Mouse (Mus musculus) neural tube, embryonic 15.5 days (tissue): ENCODE data around the gene Wdr77. TPM values are rescaled to one million over a fixed set of nuclear protein-coding genes. Genes with fewer than 3 reads are reported as not detected.
"Not testable (repeated sequence)": the region's sequence is repeated elsewhere in the genome, so short reads cannot be mapped to it uniquely, and the experiment has no call there.

Experiments used
- ATAC-seq: fragments of 200-750 bp; cut with Nextera tagmentation; 2 replicates; pipeline ENCODE4 v1.8.0; 2017; ENCODE audit warnings: mild to moderate bottlenecking, moderate TSS enrichment, moderate library complexity; ENCODE audit not compliant: low FRiP score
- H3K27ac ChIP-seq: fragments of 300-500 bp; sonication (generic); replicated peaks from 2 replicates; pipeline ENCODE4 v1.5.1; 2015; ENCODE audit warnings: mild to moderate bottlenecking, inconsistent platforms
- H3K27me3 ChIP-seq: fragments of 300-500 bp; sonication (generic); replicated peaks from 2 replicates; pipeline ENCODE4 v1.6.1; 2015; ENCODE audit warnings: inconsistent platforms
- H3K36me3 ChIP-seq: fragments of 300-500 bp; sonication (generic); 2 replicates; pipeline ENCODE4 v1.6.1; 2015; ENCODE audit warnings: inconsistent platforms
- H3K4me1 ChIP-seq: fragments of 300-500 bp; sonication (generic); 2 replicates; pipeline ENCODE4 v1.6.1; 2015; ENCODE audit warnings: inconsistent platforms
- H3K4me2 ChIP-seq: fragments of 300-500 bp; sonication (generic); 2 replicates; pipeline ENCODE4 v1.6.1; 2015; ENCODE audit warnings: inconsistent platforms, mild to moderate bottlenecking, moderate library complexity
- H3K4me3 ChIP-seq: fragments of 300-500 bp; sonication (generic); replicated peaks from 2 replicates; pipeline ENCODE4 v1.5.1; 2015; ENCODE audit warnings: mild to moderate bottlenecking, inconsistent platforms
- H3K9ac ChIP-seq: fragments of 300-500 bp; sonication (generic); replicated peaks from 2 replicates; pipeline ENCODE4 v1.6.1; 2015; ENCODE audit warnings: mild to moderate bottlenecking, inconsistent platforms
- H3K9me3 ChIP-seq: fragments of 300-500 bp; sonication (generic); replicated peaks from 2 replicates; pipeline ENCODE4 v1.6.1; 2016; ENCODE audit warnings: inconsistent platforms
- WGBS: fragments of 180-500 bp; shearing (Covaris S2); methylation state at CpG from one replicate; pipeline ENCODE4 v1.1.7; 2015; ENCODE audit warnings: mixed read lengths; 5-methylcytosine and 5-hydroxymethylcytosine counted together
- polyA plus RNA-seq: library from polyadenylated mRNA; unstranded; fragments of >200 nt; fragmentation: Nextera tagmentation; extraction: Ambion mirVana; gene quantifications from 2 replicates; pipeline ENCODE4 v1.2.1, GENCODE M21; 2015

Gene Wdr77
- polyA plus RNA-seq, 1 experiment from 2014 or later, result 86.7 TPM

DNA sequence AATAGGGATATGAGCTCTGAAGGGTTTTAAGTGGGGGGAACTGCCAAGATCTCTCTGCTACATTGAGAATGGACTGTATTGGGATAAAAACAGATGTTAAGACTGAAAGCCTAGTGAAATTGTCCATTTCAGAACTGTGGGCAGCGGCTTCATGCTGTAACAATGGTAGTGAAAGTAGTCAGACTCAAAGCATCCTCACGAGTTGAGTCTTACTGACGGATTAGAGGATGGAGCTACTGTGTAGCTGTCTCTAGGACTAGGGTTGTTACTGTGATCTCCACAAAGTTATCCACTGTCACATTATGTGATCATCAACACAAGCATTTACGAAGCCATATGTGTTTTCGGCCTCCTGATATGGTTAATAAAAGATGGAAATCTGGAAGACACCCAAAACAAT lies 965 bp upstream of the Wdr77 start:
- peak overlapping the region; percentile 88; the same call in 1 of the 2 replicates for H3K27ac ChIP-seq
- peak overlapping the region; percentile 83 for H3K4me3 ChIP-seq
- peaks cover 33% of the 10 kb centered on the region for H3K36me3 ChIP-seq
- no peak for ATAC-seq
- H3K4me1 ChIP-seq, result peaks cover 41% of the 10 kb centered on the region
- peak overlapping the region; percentile 81 for H3K9ac ChIP-seq
- no peaks in the 10 kb centered on the region for H3K27me3 ChIP-seq
- H3K4me2 ChIP-seq, result peak overlapping the region; percentile 68
- 46% methylated on average over 5 of the region's 5 CpGs for WGBS
- H3K9me3 ChIP-seq, result no peaks in the 10 kb centered on the region

DNA sequence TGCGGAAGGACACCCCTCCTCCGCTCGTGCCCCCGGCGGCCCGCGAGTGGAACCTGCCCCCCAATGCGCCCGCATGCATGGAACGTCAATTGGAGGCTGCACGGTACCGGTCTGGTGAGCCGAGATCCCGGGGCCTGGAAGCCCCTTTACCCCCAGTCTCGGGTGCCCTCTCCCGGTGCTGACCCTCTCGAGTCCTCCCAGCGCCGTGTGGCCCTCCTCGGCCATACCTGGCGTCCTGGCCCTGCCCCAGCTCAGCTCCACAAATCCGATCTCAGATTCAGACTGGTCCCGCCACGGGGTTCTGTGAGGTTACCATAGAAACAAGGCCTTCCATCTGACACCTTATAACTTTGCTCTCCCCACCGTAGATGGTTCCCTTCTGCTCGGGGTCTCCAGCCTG lies 416 bp downstream of the Wdr77 start:
- peak; percentile 80 for ATAC-seq
- peak overlapping the region; percentile 81 for H3K9ac ChIP-seq
- no peaks in the 10 kb centered on the region for H3K27me3 ChIP-seq

DNA sequence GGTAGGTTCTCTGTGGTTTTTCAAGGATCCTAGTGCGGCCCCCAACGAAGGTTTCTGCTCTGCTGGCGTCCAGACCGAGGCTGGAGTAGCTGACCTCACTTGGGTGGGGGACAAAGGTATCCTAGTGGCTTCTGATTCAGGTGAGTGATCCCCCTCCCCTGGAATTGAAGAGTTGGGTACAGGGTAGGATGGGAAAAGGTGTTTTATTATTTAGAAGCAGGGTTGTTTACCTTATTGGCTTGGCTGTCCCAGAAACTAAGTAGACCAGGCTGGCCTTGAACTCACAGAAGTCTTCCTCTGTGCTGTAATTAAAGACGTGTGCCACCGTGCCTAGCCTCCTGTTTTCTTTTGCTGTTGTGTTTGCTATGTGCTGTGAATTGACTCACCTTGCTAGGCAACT lies 830 bp downstream of the Wdr77 start, which contains the start of gene Atp5f1:
TSS of gene Atp5f1 (minus strand) at position 101 of the 400 bp plus-strand sequence.
- Histone ChIP-seq H3K9ac (peak within 1 kb of the TSS; percentile 81), H3K4me3 (peak within 1 kb of the TSS; percentile 83), H3K4me1 (peaks cover 41% of the 10 kb centered on the region), H3K9me3 (no peaks in the 10 kb centered on the region), H3K36me3 (peaks cover 39% of the 10 kb centered on the region), H3K4me2 (peak within 1 kb of the TSS; percentile 89), H3K27me3 (no peaks in the 10 kb centered on the region), H3K27ac (peak within 1 kb of the TSS; percentile 88)
- WGBS, result 8% methylated on average over 6 of the region's 6 CpGs
- no peak for ATAC-seq

More for the DNA sequence above, 416 bp downstream of the Wdr77 start:
- under 1% methylated on average over 26 of the region's 26 CpGs for WGBS
- H3K4me2 ChIP-seq, result peak overlapping the region; percentile 89
- no peaks in the 10 kb centered on the region for H3K9me3 ChIP-seq
- peak overlapping the region; percentile 79 for H3K27ac ChIP-seq
- peak overlapping the region; percentile 83 for H3K4me3 ChIP-seq
- H3K36me3 ChIP-seq, result peaks cover 39% of the 10 kb centered on the region
- H3K4me1 ChIP-seq, result peaks cover 41% of the 10 kb centered on the region

DNA sequence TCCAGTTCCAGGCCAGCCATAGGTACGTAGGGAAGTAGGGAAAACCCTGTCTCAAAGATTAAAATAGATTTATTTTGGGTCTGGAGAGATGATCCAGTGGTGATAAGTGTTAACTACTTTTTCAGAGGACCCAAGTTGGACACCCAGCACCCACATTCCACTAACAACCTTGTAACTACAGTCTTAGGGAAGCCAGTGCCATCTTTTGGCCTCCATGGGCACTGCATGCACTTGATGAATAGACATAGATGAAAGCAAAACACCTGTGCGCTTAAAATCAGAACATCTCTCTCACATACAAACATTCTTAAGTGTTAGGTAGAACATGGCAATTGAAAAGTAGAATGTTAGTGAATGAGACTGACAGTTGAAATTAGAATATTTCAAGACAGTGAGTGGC lies 1.5 kb downstream of the Wdr77 start:
- H3K36me3 ChIP-seq, result peaks cover 44% of the 10 kb centered on the region
- no peak overlapping the region for H3K27ac ChIP-seq
- ATAC-seq, result no peak
- peaks cover 41% of the 10 kb centered on the region for H3K4me1 ChIP-seq
- H3K9me3 ChIP-seq, result no peaks in the 10 kb centered on the region
- no peaks in the 10 kb centered on the region for H3K27me3 ChIP-seq
- H3K4me2 ChIP-seq, result peak overlapping the region; percentile 89
- H3K4me3 ChIP-seq, result peak overlapping the region; percentile 83
- 97% methylated on average over 2 of the region's 2 CpGs for WGBS
- no peak overlapping the region for H3K9ac ChIP-seq

DNA sequence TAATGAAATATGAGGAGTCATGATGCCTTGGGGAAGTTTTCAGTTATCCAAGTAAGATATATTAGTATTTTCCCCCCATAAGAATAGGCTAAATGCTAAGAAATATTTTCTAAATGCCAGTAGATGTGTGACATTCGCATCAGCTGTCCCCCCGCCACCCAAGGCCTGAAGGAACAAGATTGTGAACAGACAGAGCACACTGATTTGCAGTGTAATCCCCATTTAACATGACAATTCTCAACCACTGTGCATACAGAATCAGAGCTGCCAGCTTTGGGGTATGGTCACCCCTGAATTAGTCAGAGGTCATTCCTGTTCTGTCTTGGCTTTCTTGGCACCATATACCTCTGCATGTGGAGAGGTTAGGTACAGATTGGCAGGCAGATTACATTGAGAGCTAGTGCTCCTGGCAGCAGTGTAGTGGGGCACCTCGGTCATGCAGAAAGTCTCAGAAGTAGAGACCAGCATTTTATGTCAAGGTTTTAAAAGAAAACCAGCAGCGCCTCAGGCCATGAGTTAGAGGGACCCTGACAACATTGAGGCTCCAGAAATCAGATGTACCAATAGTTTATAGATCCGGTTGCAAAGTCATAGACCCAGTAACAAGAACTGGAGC lies 12.8 kb downstream of the Wdr77 start:
- Histone ChIP-seq H3K27me3 (no peaks in the 10 kb centered on the region), H3K9me3 (no peaks in the 10 kb centered on the region), H3K27ac (no peak overlapping the region), H3K36me3 (peaks cover 37% of the 10 kb centered on the region), H3K9ac (no peak overlapping the region), H3K4me1 (no peaks in the 10 kb centered on the region), H3K4me2 (no peak overlapping the region), H3K4me3 (no peak overlapping the region)
- ATAC-seq, result no peak
- WGBS, result 88% methylated on average over 5 of the region's 5 CpGs

DNA sequence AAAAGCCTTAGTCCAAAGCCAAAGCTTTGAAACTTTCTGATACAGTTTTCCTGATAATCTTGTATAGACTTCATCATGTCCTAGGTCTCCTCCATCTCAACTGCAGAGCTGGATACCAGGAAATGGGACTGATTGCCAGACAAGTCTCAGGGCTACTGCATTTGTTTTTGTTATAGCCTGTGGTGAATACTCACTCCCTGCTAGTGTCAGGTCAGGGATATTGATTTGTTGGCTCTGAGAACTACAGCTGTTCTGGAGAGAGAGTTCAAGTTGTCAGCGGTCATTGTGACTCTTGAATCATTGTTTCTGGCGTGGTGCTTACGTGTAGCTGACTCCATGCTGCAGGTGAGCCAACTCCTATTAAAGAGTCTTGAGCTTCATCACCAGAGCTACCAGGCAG lies 14.2 kb downstream of the Wdr77 start, which contains the start of gene Ovgp1:
TSS of gene Ovgp1 (plus strand) at position 301 of the 400 bp plus-strand sequence.
- H3K4me1 ChIP-seq, result no peaks in the 10 kb centered on the region
- peaks cover 23% of the 10 kb centered on the region for H3K36me3 ChIP-seq
- WGBS, result 80% methylated on average over 3 of the region's 3 CpGs
- no peak within 1 kb of the TSS for H3K27ac ChIP-seq
- no peak for ATAC-seq
- no peaks in the 10 kb centered on the region for H3K27me3 ChIP-seq
- no peaks in the 10 kb centered on the region for H3K9me3 ChIP-seq
- no peak within 1 kb of the TSS for H3K4me3 ChIP-seq
- H3K4me2 ChIP-seq, result no peak within 1 kb of the TSS
- H3K9ac ChIP-seq, result no peak within 1 kb of the TSS

DNA sequence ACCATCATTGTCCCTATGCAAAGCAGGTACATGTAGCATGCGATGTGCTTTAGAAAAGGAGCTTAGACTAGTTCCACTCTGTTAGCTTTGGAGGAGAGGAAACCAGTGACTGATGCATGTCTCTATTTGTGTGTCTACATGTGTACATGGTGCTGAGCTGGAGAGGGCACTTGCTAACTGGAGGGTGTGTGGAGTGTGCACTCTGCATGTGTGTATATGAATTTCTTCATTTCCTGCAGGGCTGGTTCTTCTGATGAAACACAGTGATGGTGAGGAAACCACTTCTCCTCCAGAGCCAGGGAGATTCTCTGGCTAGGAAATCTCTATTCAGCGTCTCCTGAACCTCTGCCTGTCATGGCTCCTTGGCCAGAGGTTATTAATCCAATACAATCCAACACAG lies 15.0 kb downstream of the Wdr77 start:
- H3K4me3 ChIP-seq, result no peak overlapping the region
- no peaks in the 10 kb centered on the region for H3K9me3 ChIP-seq
- no peak for ATAC-seq
- no peak overlapping the region for H3K9ac ChIP-seq
- H3K27ac ChIP-seq, result no peak overlapping the region
- no peak overlapping the region for H3K4me2 ChIP-seq
- 93% methylated on average over 2 of the region's 2 CpGs for WGBS
- H3K36me3 ChIP-seq, result peaks cover 15% of the 10 kb centered on the region
- H3K27me3 ChIP-seq, result no peaks in the 10 kb centered on the region
- H3K4me1 ChIP-seq, result no peaks in the 10 kb centered on the region

DNA sequence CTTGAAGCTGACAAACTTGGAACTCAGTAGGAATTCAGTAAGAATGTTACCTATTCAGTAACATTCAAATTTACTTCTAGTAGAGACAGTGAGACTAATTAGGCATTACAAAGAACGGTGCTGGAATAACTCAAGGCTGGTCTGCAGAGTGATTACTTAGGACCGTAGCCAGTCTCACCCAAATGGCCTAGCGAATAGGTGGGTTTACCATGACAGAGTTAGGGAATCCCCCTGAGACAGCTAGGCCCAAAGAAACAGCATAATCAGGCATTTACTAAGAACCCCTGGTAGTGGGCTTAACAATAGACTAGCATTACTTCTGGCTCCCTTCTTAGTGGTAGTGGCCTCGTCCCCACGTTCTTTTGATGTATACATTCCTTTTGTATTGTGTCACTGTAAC lies 30.4 kb downstream of the Wdr77 start:
- H3K4me3 ChIP-seq, H3K9me3 ChIP-seq, H3K27me3 ChIP-seq, H3K4me2 ChIP-seq, H3K27ac ChIP-seq, H3K4me1 ChIP-seq, H3K36me3 ChIP-seq, H3K9ac ChIP-seq, ATAC-seq: not testable (repeated sequence)
- 45% methylated on average over 5 of the region's 5 CpGs for WGBS

DNA sequence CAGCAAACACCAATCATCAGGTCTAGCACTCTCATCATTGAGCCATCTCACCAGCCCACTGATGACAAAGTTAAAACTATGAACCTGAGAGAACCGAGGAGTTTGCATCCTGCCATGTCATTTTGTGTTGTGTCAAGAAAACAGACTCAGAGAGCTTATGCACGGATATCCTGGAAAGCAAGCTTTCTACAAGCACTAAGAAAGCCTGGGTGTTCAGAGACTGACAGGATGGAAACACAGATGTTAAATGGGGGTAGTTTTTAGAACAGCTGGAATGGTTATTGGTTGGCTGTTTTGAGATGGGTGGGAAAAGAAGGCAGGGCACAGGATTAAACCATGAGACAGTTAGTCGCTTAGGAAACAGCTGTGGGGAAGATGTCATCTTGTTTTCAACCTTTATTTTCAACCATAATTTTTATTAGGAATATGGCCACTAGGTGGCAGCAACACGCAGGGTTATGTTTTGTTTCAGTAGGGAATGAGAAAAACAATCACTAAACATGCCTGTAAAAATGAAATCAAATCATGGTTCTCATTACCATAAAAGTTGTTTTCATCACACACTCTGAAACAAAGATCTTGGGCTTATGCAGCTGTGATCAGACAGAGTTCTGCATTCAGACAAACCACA lies 32.6 kb downstream of the Wdr77 start:
- Histone ChIP-seq H3K4me1 (0 out of 2 replicates have a peak, but pooled peaks cover 2% of the 10 kb centered on the region), H3K9ac (no peak overlapping the region), H3K4me2 (no peak overlapping the region), H3K4me3 (no peak overlapping the region), H3K27ac (no peak overlapping the region), H3K9me3 (no peaks in the 10 kb centered on the region), H3K36me3 (no peaks in the 10 kb centered on the region), H3K27me3 (no peaks in the 10 kb centered on the region)
- ATAC-seq, result no peak
- 34% methylated on average over 4 of the region's 4 CpGs for WGBS

DNA sequence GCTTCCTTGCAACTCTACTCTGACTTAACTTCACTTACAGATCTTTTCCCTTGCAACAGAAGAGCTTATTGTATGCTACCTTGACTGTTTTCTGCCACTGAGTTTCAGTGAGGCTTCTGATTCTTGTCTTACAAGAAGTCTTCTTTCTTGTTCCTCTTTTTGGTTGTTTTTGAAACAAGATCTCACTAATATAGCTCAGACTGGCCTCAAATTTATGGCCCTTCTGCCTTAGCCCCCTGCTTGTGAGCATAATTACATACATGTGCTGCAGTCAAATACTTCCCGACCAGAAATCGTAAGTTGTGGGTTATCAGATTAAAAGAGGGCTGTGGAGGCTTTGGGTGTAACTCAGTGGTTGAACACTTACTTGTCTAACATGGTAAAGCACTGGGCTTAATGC lies 35.6 kb downstream of the Wdr77 start:
- Histone ChIP-seq H3K27ac (no peak overlapping the region), H3K36me3 (no peaks in the 10 kb centered on the region), H3K9ac (no peak overlapping the region), H3K9me3 (no peaks in the 10 kb centered on the region), H3K4me1 (0 out of 2 replicates have a peak, but pooled peaks cover 2% of the 10 kb centered on the region), H3K4me2 (no peak overlapping the region), H3K27me3 (no peaks in the 10 kb centered on the region), H3K4me3 (no peak overlapping the region)
- no peak for ATAC-seq
- WGBS, result 70% methylated on average over 2 of the region's 2 CpGs

DNA sequence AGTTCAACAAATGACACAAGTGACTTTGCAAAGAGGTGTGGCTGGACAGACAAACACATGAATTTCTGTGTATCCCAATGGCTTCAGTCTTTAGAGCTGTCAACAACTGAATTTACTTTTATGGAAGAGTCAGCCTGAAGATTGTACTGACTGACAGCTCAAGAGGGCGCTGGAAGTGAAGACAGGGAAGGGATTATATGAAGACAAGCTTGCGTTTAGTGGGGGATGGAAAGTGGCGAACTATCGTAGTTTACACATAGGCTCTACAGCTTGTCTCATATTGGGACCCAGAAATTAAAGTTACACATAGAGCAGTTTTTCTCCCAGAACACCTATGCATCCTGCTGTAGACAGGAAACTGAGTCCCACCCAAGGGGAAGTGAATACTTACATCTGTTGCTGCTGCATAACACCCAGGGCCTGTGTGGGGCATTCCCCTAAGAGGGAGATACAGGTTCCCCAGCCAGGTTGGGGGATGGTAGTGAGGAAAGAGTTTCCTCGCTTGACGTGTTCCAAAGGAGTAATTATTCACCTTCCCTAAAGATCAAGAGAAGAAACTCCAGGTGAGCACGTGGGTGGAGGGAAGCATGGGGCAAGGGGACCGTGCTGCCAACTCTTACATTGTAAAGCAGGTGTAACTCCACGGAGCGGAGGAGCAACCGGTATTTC lies 41.7 kb downstream of the Wdr77 start:
- Histone ChIP-seq H3K4me2 (peak overlapping the region; percentile 57), H3K36me3 (no peaks in the 10 kb centered on the region), H3K4me1 (peaks cover 8% of the 10 kb centered on the region), H3K9me3 (no peaks in the 10 kb centered on the region), H3K27ac (no peak overlapping the region), H3K4me3 (peak overlapping the region; percentile 26), H3K9ac (peak overlapping the region; percentile 17; the same call in 1 of the 2 replicates), H3K27me3 (no peaks in the 10 kb centered on the region)
- WGBS, result 23% methylated on average over 11 of the region's 11 CpGs
- ATAC-seq, result peak; percentile 50; the same call in 1 of the 2 replicates
